Mouse (Mus musculus): Measurements from ENCODE around the gene Ddx4.

DNA sequence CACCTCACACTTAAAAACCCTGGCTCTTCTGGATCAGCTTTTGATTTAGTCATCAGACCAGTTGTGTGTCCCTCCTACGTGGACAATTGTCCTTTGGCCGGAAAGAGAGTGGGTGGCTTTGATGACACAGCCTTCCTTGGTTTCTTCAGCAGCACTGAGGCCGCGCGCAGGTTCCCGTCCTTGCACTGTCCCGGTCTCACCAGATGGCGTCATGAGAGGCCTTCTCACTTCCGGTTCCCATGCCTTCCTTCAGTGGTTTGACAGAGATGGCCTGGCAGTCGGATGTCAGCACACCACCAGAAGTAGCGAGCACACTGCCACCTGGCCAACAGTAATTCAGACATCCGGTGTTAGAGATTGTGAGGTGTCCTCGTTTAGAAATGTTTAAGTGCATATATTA is 19.4 kb upstream of the Ddx4 start:
- TF ChIP-seq TAL1 (IDR thresholded peaks at IDR 0.05; ENCODE audit: low read length) (no peak), GATA1 (IDR thresholded peaks at IDR 0.05; ENCODE audit: low read length) (no peak)
